Mouse (Mus musculus): ENCODE data around the gene Elmo1. TPM values are rescaled to one million over a fixed set of nuclear protein-coding genes. Genes with fewer than 3 reads are reported as not detected.
A peak's percentile ranks its signal among the peaks of the same experiment; 100 is the strongest.

Gene Elmo1
- total and polyA plus RNA-seq, 2 experiments from 2014 or later = 6.5 to 17.9 TPM

DNA sequence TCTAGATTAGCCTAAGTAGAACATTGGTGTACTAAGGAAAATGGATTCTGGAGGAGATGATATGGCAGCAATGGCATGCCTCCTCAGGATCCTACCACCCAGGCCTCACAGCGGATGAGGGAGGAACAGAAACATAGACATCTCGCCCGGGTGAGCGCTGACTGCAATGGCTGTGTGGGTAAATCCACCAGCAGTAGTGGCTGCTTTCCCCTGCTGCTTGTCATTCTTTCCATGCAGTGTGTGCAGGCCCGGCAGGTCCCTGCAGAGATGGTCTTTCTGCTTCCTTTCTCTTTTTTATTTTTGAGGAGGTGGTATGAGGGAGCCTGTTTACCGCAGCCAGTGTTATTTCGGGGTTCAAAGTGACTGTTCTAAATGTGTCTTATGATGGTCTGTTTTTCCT, 143.3 kb downstream of the Elmo1 start:
- WGBS = 82% methylated on average over 7 of the region's 7 CpGs
- H3K4me3 ChIP-seq (ENCODE audit: low read depth, low read length) = no peak overlapping the region
- H3K4me1 ChIP-seq (ENCODE audit: control insufficient read depth, insufficient read depth) = peaks cover 11% of the 10 kb centered on the region
- H3K9ac ChIP-seq (replicated peaks; ENCODE audit: low read depth, low read length) = no peak overlapping the region
- no peak for TF ChIP-seq CTCF (IDR thresholded peaks at IDR 0.05; ENCODE audit: low read depth)
- TF ChIP-seq EP300 (IDR thresholded peaks at IDR 0.05; ENCODE audit: low read depth) = no peak
- H3K27me3 ChIP-seq (ENCODE audit: control insufficient read depth, insufficient read depth, low read length) = no peaks in the 10 kb centered on the region
- H3K27ac ChIP-seq (ENCODE audit: low read depth) = no peak overlapping the region
- no peaks in the 10 kb centered on the region for H3K9me3 ChIP-seq (replicated peaks; ENCODE audit: control insufficient read depth, low read length)
- no peak for DNase-seq (ENCODE audit: low spot score)
- H3K4me2 ChIP-seq (ENCODE audit: low read depth, low read length) = no peak overlapping the region
- no peak for ATAC-seq (ENCODE audit: insufficient read depth, low read depth)
- no peaks in the 10 kb centered on the region for H3K36me3 ChIP-seq (replicated peaks; ENCODE audit: control insufficient read depth, insufficient read depth, low read length)

DNA sequence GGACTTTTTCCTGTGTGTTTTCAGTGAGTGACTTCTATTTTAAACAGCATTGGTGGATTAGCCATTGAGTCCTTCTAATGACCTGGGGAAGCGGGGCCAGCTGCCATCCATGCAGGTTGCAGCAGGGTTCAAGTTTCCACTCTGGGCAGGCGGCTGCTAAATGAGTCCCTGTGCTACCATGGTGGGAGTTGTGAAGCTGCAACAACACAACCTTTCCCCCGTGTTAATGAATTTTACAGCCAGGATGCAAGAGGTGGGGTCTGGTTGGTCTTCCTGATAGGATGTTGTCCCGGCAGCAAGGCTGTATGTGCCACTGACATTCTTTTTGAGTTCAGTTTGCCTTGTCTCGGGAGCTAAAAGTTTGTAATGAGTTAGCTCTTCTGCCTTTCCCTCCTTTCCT, 147.2 kb downstream of the Elmo1 start:
- Histone ChIP-seq H3K9ac (replicated peaks; ENCODE audit: low read depth, low read length) (no peak overlapping the region), H3K4me3 (ENCODE audit: low read depth, low read length) (no peak overlapping the region), H3K27me3 (ENCODE audit: control insufficient read depth, insufficient read depth, low read length) (no peaks in the 10 kb centered on the region), H3K4me2 (ENCODE audit: low read depth, low read length) (no peak overlapping the region), H3K36me3 (replicated peaks; ENCODE audit: control insufficient read depth, insufficient read depth, low read length) (no peaks in the 10 kb centered on the region), H3K9me3 (replicated peaks; ENCODE audit: control insufficient read depth, low read length) (no peaks in the 10 kb centered on the region), H3K27ac (ENCODE audit: low read depth) (peak overlapping the region; percentile 66), H3K4me1 (ENCODE audit: control insufficient read depth, insufficient read depth) (peaks cover 1% of the 10 kb centered on the region; the same call in 1 of the 2 replicates)
- no peak for TF ChIP-seq CTCF (IDR thresholded peaks at IDR 0.05; ENCODE audit: low read depth)
- no peak for TF ChIP-seq EP300 (IDR thresholded peaks at IDR 0.05; ENCODE audit: low read depth)
- DNase-seq (ENCODE audit: low spot score) (no peak), ATAC-seq (ENCODE audit: insufficient read depth, low read depth) (no peak)
- WGBS = 63% methylated on average over 5 of the region's 5 CpGs

DNA sequence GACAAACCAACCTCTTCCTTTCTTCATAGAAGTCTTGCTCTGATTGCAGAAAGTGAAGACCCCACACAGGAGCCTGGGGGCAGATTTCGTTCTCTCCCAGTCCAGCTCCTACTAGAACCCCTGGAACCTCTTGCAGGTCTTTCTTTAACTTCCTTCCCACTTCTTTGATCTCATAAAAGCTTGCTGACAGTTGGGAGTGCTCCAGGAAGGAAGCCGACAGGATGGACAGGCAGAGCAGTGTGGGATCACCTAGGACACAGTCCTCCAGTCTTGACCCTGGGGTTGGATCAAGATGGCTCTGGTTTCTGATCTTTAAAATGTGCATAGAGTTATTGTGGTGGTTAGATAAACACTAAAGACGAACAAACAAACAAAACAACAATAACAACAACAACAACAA, 147.8 kb downstream of the Elmo1 start:
- H3K4me2 ChIP-seq (ENCODE audit: low read depth, low read length) = no peak overlapping the region
- H3K27me3 ChIP-seq (ENCODE audit: control insufficient read depth, insufficient read depth, low read length) = no peaks in the 10 kb centered on the region
- no peaks in the 10 kb centered on the region for H3K9me3 ChIP-seq (replicated peaks; ENCODE audit: control insufficient read depth, low read length)
- no peak for ATAC-seq (ENCODE audit: insufficient read depth, low read depth)
- peak; percentile 12 for DNase-seq (ENCODE audit: low spot score)
- no peaks in the 10 kb centered on the region for H3K4me1 ChIP-seq (ENCODE audit: control insufficient read depth, insufficient read depth)
- TF ChIP-seq EP300 (IDR thresholded peaks at IDR 0.05; ENCODE audit: low read depth) = no peak
- no peak for TF ChIP-seq CTCF (IDR thresholded peaks at IDR 0.05; ENCODE audit: low read depth)
- no peak overlapping the region for H3K9ac ChIP-seq (replicated peaks; ENCODE audit: low read depth, low read length)
- WGBS = 27% methylated on average over 3 of the region's 3 CpGs
- H3K4me3 ChIP-seq (ENCODE audit: low read depth, low read length) = no peak overlapping the region
- H3K36me3 ChIP-seq (replicated peaks; ENCODE audit: control insufficient read depth, insufficient read depth, low read length) = no peaks in the 10 kb centered on the region
- peak overlapping the region; percentile 66 for H3K27ac ChIP-seq (ENCODE audit: low read depth)

DNA sequence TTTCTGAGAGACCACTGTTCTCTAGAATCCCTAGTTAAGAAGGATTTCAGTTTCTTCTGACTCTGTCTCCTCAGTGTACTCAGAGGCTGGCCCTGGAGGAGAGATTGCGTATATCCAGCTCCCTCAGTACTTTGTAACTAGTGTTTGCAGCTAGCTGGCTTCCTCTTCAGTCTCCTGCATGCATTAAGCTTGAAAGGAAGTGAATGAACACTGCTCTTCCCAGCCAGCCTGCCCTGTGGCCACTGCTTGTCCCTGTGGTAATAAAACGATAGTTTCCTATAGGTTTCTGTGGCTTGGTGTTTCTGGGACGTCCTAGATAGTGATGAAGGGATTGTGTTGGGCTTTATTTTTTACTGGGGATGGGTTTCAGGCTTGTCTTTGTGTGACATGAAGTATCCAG, 148.3 kb downstream of the Elmo1 start:
- ATAC-seq (ENCODE audit: insufficient read depth, low read depth) = no peak
- H3K4me2 ChIP-seq (ENCODE audit: low read depth, low read length) = no peak overlapping the region
- H3K27ac ChIP-seq (ENCODE audit: low read depth) = no peak overlapping the region
- H3K4me1 ChIP-seq (ENCODE audit: control insufficient read depth, insufficient read depth) = no peaks in the 10 kb centered on the region
- WGBS = 63% methylated on average over 3 of the region's 3 CpGs
- no peaks in the 10 kb centered on the region for H3K27me3 ChIP-seq (ENCODE audit: control insufficient read depth, insufficient read depth, low read length)
- TF ChIP-seq EP300 (IDR thresholded peaks at IDR 0.05; ENCODE audit: low read depth) = no peak
- no peak for TF ChIP-seq CTCF (IDR thresholded peaks at IDR 0.05; ENCODE audit: low read depth)
- H3K36me3 ChIP-seq (replicated peaks; ENCODE audit: control insufficient read depth, insufficient read depth, low read length) = no peaks in the 10 kb centered on the region
- no peak overlapping the region for H3K4me3 ChIP-seq (ENCODE audit: low read depth, low read length)
- no peak for DNase-seq (ENCODE audit: low spot score)
- no peaks in the 10 kb centered on the region for H3K9me3 ChIP-seq (replicated peaks; ENCODE audit: control insufficient read depth, low read length)
- H3K9ac ChIP-seq (replicated peaks; ENCODE audit: low read depth, low read length) = no peak overlapping the region

DNA sequence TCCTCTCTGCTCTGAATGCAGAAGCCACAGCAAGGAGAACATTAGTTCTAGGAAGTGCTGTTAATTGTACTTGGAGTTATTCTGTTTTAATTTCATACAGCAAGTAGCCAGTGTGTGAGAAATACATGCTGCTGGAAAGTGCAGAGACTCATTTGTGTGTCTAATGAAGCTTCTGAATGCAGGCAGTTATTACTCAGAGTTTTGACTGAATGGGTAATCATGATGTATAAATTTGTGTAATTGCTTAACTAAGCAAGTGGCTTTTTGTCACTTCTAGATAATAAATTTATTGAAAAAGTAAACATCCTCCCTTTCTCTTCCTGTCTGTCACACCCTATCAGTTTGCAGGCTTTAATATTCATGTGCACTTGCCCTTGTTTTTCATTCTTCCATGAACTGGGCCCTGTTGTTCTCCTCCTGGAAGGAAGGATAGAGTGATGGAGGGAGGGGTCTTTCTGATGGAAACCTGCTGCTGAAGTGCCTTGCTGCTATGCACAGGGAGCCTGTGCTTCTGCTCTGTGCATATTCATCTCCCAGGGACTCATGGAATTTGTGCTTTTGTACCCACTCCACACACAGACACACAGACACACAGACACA, 159.8 kb downstream of the Elmo1 start:
- DNase-seq (ENCODE audit: low spot score) = no peak
- no peaks in the 10 kb centered on the region for H3K36me3 ChIP-seq (replicated peaks; ENCODE audit: control insufficient read depth, insufficient read depth, low read length)
- no peak for ATAC-seq (ENCODE audit: insufficient read depth, low read depth)
- H3K27ac ChIP-seq (ENCODE audit: low read depth) = no peak overlapping the region
- TF ChIP-seq CTCF (IDR thresholded peaks at IDR 0.05; ENCODE audit: low read depth) (no peak), EP300 (IDR thresholded peaks at IDR 0.05; ENCODE audit: low read depth) (no peak)
- no peaks in the 10 kb centered on the region for H3K9me3 ChIP-seq (replicated peaks; ENCODE audit: control insufficient read depth, low read length)
- no peak overlapping the region for H3K4me2 ChIP-seq (ENCODE audit: low read depth, low read length)
- no peaks in the 10 kb centered on the region; the same call in 1 of the 2 replicates for H3K4me1 ChIP-seq (ENCODE audit: control insufficient read depth, insufficient read depth)
- H3K9ac ChIP-seq (replicated peaks; ENCODE audit: low read depth, low read length) = no peak overlapping the region
- no peaks in the 10 kb centered on the region for H3K27me3 ChIP-seq (ENCODE audit: control insufficient read depth, insufficient read depth, low read length)
- no peak overlapping the region for H3K4me3 ChIP-seq (ENCODE audit: low read depth, low read length)

DNA sequence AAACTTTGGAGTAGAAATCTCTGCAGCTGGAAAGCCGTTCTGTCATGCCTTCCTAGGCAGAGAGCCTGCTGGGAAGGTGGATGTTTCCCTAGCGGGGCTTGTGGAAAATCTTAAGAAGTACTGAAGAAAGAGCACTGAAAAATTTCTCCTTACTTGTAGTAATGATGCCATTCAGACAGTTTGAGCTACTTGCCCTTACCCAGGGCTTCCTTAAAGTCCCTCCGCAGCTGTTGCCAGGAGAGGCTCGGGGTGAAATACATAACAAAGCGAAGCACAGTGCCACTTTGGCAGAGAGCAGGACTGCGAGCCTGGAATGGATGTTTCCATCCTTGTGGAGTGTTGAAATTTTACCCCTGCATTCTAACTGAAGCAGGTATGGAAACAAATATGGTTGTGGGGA, 164.5 kb downstream of the Elmo1 start:
- TF ChIP-seq CTCF (IDR thresholded peaks at IDR 0.05; ENCODE audit: low read depth) = no peak
- no peak for TF ChIP-seq EP300 (IDR thresholded peaks at IDR 0.05; ENCODE audit: low read depth)
- 59% methylated on average over 6 of the region's 6 CpGs for WGBS
- Histone ChIP-seq H3K9ac (replicated peaks; ENCODE audit: low read depth, low read length) (no peak overlapping the region), H3K9me3 (replicated peaks; ENCODE audit: control insufficient read depth, low read length) (no peaks in the 10 kb centered on the region), H3K4me1 (ENCODE audit: control insufficient read depth, insufficient read depth) (no peaks in the 10 kb centered on the region; the same call in 1 of the 2 replicates), H3K27ac (ENCODE audit: low read depth) (peak overlapping the region; percentile 66), H3K4me2 (ENCODE audit: low read depth, low read length) (no peak overlapping the region), H3K27me3 (ENCODE audit: control insufficient read depth, insufficient read depth, low read length) (no peaks in the 10 kb centered on the region), H3K36me3 (replicated peaks; ENCODE audit: control insufficient read depth, insufficient read depth, low read length) (no peaks in the 10 kb centered on the region), H3K4me3 (ENCODE audit: low read depth, low read length) (no peak overlapping the region)
- no peak for DNase-seq (ENCODE audit: low spot score)
- peak; percentile 22; the same call in 1 of the 2 replicates for ATAC-seq (ENCODE audit: insufficient read depth, low read depth)
